Mouse (Mus musculus): Measurements from ENCODE around the gene Dppa3.

DNA sequence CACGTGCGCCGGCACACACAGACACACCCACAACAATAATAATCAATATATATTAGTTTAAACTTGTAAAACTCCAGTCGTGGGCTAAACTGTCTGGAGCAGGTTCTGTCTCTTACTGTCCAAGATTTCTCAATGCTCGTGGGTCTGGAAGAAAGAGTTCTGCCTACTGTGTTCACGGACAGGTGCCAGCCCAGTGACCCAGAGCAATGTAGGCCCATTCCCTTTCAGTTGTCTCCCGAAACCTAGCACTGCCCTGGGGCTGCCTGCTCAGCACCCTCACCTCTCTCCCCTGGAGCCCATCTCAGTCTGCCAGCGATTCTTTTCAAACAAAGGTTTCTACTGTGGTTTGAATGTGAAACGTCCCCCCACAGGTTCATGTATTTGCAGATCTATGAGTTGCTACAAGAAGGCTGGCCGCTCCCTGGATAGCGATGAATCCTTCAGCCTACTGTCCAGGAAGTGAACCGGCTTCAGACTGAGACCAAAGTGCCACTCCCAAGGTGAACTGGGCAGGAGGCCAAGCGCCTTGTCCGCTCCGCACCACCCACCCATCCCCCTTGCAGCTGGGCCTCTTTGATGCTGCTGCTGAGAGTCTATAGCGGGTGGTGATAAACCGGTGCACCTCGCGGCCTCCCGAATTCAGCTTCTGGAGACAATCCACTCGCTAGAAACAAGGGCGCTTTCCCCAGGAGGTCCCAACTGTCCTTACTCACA, 36.5 kb downstream of the Dppa3 start:
- TF ChIP-seq POLR2A (IDR thresholded peaks at IDR 0.05; ENCODE audit: insufficient read length, low read depth), result no peak
- no peak for TF ChIP-seq TCF12 (IDR thresholded peaks at IDR 0.05; ENCODE audit: insufficient read depth, poor library complexity, severe bottlenecking)
- no peak for TF ChIP-seq POLR2AphosphoS2 (IDR thresholded peaks at IDR 0.05; ENCODE audit: insufficient read length, low read depth)
- TF ChIP-seq SRF (IDR thresholded peaks at IDR 0.05; ENCODE audit: control insufficient read depth, insufficient read length, low read depth), result no peak
- TF ChIP-seq TCF3 (IDR thresholded peaks at IDR 0.05; ENCODE audit: insufficient read length, low read depth), result no peak
- no peak for TF ChIP-seq MAX (IDR thresholded peaks at IDR 0.05; ENCODE audit: low read depth)
- no peak for TF ChIP-seq MYOD1 (IDR thresholded peaks at IDR 0.05; ENCODE audit: control insufficient read depth in 1 of 3, insufficient read length in 2 of 3, low read depth in 2 of 3)
